Mouse (Mus musculus): ENCODE measurements around the gene Capn15. TPM values are rescaled to one million over a fixed set of nuclear protein-coding genes. Genes with fewer than 3 reads are reported as not detected.
A peak's percentile ranks its signal among the peaks of the same experiment; 100 is the strongest.

Capn15 gene
- total and polyA plus RNA-seq, 3 experiments = 3.2 to 41.6 (median 17.3) TPM

GRCm38 (mm10) chr17:25950706-25951105 is 34.9 kb downstream of the Capn15 start:
- Histone ChIP-seq H3K9me3 (replicated peaks) (peaks cover 5% of the 10 kb centered on the region), H3K36me3 (replicated peaks) (peaks cover 3% of the 10 kb centered on the region), H3K4me1 (ENCODE audit: insufficient read depth, low read depth, low read length) (peaks cover 51% of the 10 kb centered on the region), H3K27me3 (ENCODE audit: insufficient read depth, low read length) (peaks cover 38% of the 10 kb centered on the region), H3K4me3 (ENCODE audit: low read depth, low read length) (peak overlapping the region; percentile 38; the same call in 1 of the 2 replicates)
- ATAC-seq (ENCODE audit: extremely low read depth, insufficient number of reproducible peaks, low FRiP score, poor library complexity, severe bottlenecking) (no peak), DNase-seq (ENCODE audit: low spot score) (no peak)
- no peak for TF ChIP-seq GATA1 (IDR thresholded peaks at IDR 0.05; ENCODE audit: borderline replicate concordance, low read length)
- no peak for TF ChIP-seq GATA2 (IDR thresholded peaks at IDR 0.05; ENCODE audit: borderline replicate concordance, low read depth, low read length)
- TF ChIP-seq CTCF (IDR thresholded peaks at IDR 0.05; ENCODE audit: low read depth, low read length) = no peak
- TF ChIP-seq POLR2AphosphoS5 (IDR thresholded peaks at IDR 0.05; ENCODE audit: insufficient replicate concordance, low read depth, low read length) = no peak
- no peak for TF ChIP-seq TAL1 (conservative IDR thresholded peaks at IDR 0.05; ENCODE audit: low read depth, low read length)

DNA sequence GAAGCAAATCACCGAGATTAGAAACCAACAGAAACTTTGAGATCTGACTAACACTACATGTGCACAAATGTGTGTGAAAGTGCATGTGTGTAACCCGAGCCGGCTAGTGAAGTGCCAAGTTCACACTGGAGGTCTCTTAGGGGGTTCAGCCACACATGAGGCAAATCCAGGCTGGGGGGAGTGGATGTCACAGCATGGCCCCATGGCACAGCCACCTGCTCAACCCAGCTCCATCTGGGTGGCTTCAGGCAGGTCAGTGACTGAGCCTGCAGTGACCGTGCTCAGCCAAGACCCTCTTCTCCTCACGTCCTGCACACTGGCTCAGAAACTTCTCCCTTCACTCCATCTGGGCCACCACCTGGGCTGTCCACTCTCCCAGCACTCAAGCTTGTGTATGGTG is 35.6 kb downstream of the Capn15 start:
- ATAC-seq (ENCODE audit: extremely low read depth, insufficient number of reproducible peaks, low FRiP score, poor library complexity, severe bottlenecking) = no peak
- Histone ChIP-seq H3K36me3 (replicated peaks) (no peaks in the 10 kb centered on the region), H3K4me1 (ENCODE audit: insufficient read depth, low read depth, low read length) (peaks cover 59% of the 10 kb centered on the region), H3K9me3 (replicated peaks) (peaks cover 5% of the 10 kb centered on the region), H3K4me3 (ENCODE audit: low read depth, low read length) (no peak overlapping the region), H3K27me3 (ENCODE audit: insufficient read depth, low read length) (peaks cover 38% of the 10 kb centered on the region)
- no peak for DNase-seq (ENCODE audit: low spot score)
- no peak for TF ChIP-seq GATA2 (IDR thresholded peaks at IDR 0.05; ENCODE audit: borderline replicate concordance, low read depth, low read length)
- no peak for TF ChIP-seq POLR2AphosphoS5 (IDR thresholded peaks at IDR 0.05; ENCODE audit: insufficient replicate concordance, low read depth, low read length)
- TF ChIP-seq TAL1 (conservative IDR thresholded peaks at IDR 0.05; ENCODE audit: low read depth, low read length) = no peak
- no peak for TF ChIP-seq CTCF (IDR thresholded peaks at IDR 0.05; ENCODE audit: low read depth, low read length)
- TF ChIP-seq GATA1 (IDR thresholded peaks at IDR 0.05; ENCODE audit: borderline replicate concordance, low read length) = no peak

GRCm38 (mm10) chr17:25948051-25948450 is 37.5 kb downstream of the Capn15 start:
- Histone ChIP-seq H3K9me3 (replicated peaks) (peaks cover 5% of the 10 kb centered on the region), H3K27me3 (ENCODE audit: insufficient read depth, low read length) (peaks cover 33% of the 10 kb centered on the region), H3K36me3 (replicated peaks) (no peaks in the 10 kb centered on the region), H3K4me3 (ENCODE audit: low read depth, low read length) (no peak overlapping the region), H3K4me1 (ENCODE audit: insufficient read depth, low read depth, low read length) (peaks cover 78% of the 10 kb centered on the region)
- TF ChIP-seq TAL1 (conservative IDR thresholded peaks at IDR 0.05; ENCODE audit: low read depth, low read length) (no peak), POLR2AphosphoS5 (IDR thresholded peaks at IDR 0.05; ENCODE audit: insufficient replicate concordance, low read depth, low read length) (no peak), GATA2 (IDR thresholded peaks at IDR 0.05; ENCODE audit: borderline replicate concordance, low read depth, low read length) (no peak), GATA1 (IDR thresholded peaks at IDR 0.05; ENCODE audit: borderline replicate concordance, low read length) (no peak), CTCF (IDR thresholded peaks at IDR 0.05; ENCODE audit: low read depth, low read length) (no peak)
- no peak for DNase-seq (ENCODE audit: low spot score)
- ATAC-seq (ENCODE audit: extremely low read depth, insufficient number of reproducible peaks, low FRiP score, poor library complexity, severe bottlenecking) = no peak

GRCm38 (mm10) chr17:25947576-25947975 is 38.0 kb downstream of the Capn15 start:
- peaks cover 28% of the 10 kb centered on the region for H3K27me3 ChIP-seq (ENCODE audit: insufficient read depth, low read length)
- no peak for TF ChIP-seq GATA2 (IDR thresholded peaks at IDR 0.05; ENCODE audit: borderline replicate concordance, low read depth, low read length)
- TF ChIP-seq POLR2AphosphoS5 (IDR thresholded peaks at IDR 0.05; ENCODE audit: insufficient replicate concordance, low read depth, low read length) = no peak
- no peak for TF ChIP-seq CTCF (IDR thresholded peaks at IDR 0.05; ENCODE audit: low read depth, low read length)
- no peak for TF ChIP-seq GATA1 (IDR thresholded peaks at IDR 0.05; ENCODE audit: borderline replicate concordance, low read length)
- no peak for TF ChIP-seq TAL1 (conservative IDR thresholded peaks at IDR 0.05; ENCODE audit: low read depth, low read length)
- DNase-seq (ENCODE audit: low spot score) = no peak
- no peak for ATAC-seq (ENCODE audit: extremely low read depth, insufficient number of reproducible peaks, low FRiP score, poor library complexity, severe bottlenecking)
- peaks cover 5% of the 10 kb centered on the region for H3K9me3 ChIP-seq (replicated peaks)
- H3K4me1 ChIP-seq (ENCODE audit: insufficient read depth, low read depth, low read length) = peaks cover 83% of the 10 kb centered on the region
- H3K36me3 ChIP-seq (replicated peaks) = no peaks in the 10 kb centered on the region
- H3K4me3 ChIP-seq (ENCODE audit: low read depth, low read length) = no peak overlapping the region

DNA sequence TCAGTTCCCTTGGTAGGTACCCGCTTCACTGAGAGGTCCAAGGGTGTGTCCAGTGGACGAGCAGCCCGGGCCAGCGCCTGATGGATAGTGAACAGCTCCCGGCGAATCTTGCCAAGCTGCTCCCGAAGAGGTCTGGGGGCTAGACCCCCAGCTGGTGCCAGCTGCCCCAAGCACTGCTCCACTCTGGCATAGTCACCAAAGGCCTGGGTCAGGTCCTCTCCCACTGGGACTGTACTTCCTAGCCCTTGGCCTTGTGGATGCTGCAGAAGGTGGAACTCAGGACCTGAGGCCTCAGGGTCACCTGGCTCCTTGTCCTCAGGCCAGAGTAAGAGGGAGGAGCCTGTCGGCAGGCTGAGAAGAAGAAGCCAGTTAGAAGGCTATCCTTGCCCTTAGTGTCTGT is 38.7 kb downstream of the Capn15 start:
- no peak for TF ChIP-seq GATA2 (IDR thresholded peaks at IDR 0.05; ENCODE audit: borderline replicate concordance, low read depth, low read length)
- no peak for TF ChIP-seq TAL1 (conservative IDR thresholded peaks at IDR 0.05; ENCODE audit: low read depth, low read length)
- TF ChIP-seq POLR2AphosphoS5 (IDR thresholded peaks at IDR 0.05; ENCODE audit: insufficient replicate concordance, low read depth, low read length) = no peak
- TF ChIP-seq GATA1 (IDR thresholded peaks at IDR 0.05; ENCODE audit: borderline replicate concordance, low read length) = no peak
- TF ChIP-seq CTCF (IDR thresholded peaks at IDR 0.05; ENCODE audit: low read depth, low read length) = no peak
- Histone ChIP-seq H3K27me3 (ENCODE audit: insufficient read depth, low read length) (peaks cover 21% of the 10 kb centered on the region), H3K9me3 (replicated peaks) (peaks cover 4% of the 10 kb centered on the region), H3K4me1 (ENCODE audit: insufficient read depth, low read depth, low read length) (peaks cover 84% of the 10 kb centered on the region), H3K36me3 (replicated peaks) (no peaks in the 10 kb centered on the region), H3K4me3 (ENCODE audit: low read depth, low read length) (peak overlapping the region; percentile 14; the same call in 1 of the 2 replicates)
- no peak for ATAC-seq (ENCODE audit: extremely low read depth, insufficient number of reproducible peaks, low FRiP score, poor library complexity, severe bottlenecking)
- no peak for DNase-seq (ENCODE audit: low spot score)

DNA sequence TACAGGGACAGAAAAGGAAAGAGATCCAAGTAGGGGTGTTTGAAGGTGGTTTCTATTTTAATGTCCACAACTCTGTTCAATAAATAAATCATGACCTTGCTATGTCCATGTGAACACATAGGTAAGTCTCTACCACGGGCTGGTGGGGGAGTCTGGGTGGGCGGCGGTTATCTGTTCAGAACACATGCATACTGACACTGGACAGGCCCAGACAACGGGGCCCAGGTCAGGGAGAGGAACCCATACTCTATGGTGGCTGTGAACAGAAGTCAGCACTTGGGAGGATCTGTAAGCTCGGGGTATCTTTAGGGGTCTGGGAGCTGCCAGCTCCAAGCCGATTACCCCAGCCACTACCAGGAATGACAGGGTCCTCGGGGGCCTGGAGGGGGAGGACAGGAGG is 39.2 kb downstream of the Capn15 start:
- Histone ChIP-seq H3K4me3 (ENCODE audit: low read depth, low read length) (peak overlapping the region; percentile 14; the same call in 1 of the 2 replicates), H3K36me3 (replicated peaks) (no peaks in the 10 kb centered on the region), H3K27me3 (ENCODE audit: insufficient read depth, low read length) (peaks cover 16% of the 10 kb centered on the region), H3K9me3 (replicated peaks) (no peaks in the 10 kb centered on the region), H3K4me1 (ENCODE audit: insufficient read depth, low read depth, low read length) (peaks cover 79% of the 10 kb centered on the region)
- ATAC-seq (ENCODE audit: extremely low read depth, insufficient number of reproducible peaks, low FRiP score, poor library complexity, severe bottlenecking) = no peak
- no peak for DNase-seq (ENCODE audit: low spot score)
- TF ChIP-seq TAL1 (conservative IDR thresholded peaks at IDR 0.05; ENCODE audit: low read depth, low read length) (no peak), POLR2AphosphoS5 (IDR thresholded peaks at IDR 0.05; ENCODE audit: insufficient replicate concordance, low read depth, low read length) (no peak), GATA1 (IDR thresholded peaks at IDR 0.05; ENCODE audit: borderline replicate concordance, low read length) (no peak), GATA2 (IDR thresholded peaks at IDR 0.05; ENCODE audit: borderline replicate concordance, low read depth, low read length) (no peak)

Data from G1E (cell line).